Mouse (Mus musculus): ENCODE measurements around the gene Ssu72.

DNA sequence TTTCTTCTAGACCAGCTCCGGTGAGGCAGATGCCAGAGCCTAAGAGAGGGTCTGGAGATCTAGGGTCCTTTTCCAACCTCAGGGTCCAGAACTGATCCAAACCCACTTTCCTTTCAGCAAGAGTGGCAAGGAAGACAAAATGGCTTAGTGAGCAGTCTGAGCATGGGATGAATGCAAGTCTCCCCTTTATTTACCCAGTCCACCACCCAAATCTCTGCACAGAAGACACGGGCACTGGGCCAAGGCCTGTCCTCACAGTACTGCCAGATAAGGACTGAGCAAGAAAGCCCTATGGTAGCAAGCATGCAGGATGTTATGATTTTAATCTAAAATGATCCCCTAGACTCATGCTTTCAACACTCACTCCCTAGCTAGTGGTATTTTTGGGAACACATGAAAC is 73.2 kb downstream of the Ssu72 start:
- TF ChIP-seq CTCF (IDR thresholded peaks at IDR 0.05; ENCODE audit: extremely low read depth, insufficient read length, insufficient replicate concordance, low read depth, low read length) (no peak), POLR2A (IDR thresholded peaks at IDR 0.05; ENCODE audit: low read depth, low read length) (no peak)
